Mouse (Mus musculus): ENCODE measurements around the gene Lgsn.

Lgsn gene

GRCm38 (mm10) chr1:31176101-31176500, at the start of gene Lgsn:
TSS of gene Lgsn (plus strand) at chr1:31176401.
- DNase-seq: no peak

GRCm38 (mm10) chr1:31138387-31138786, 37.8 kb upstream of the Lgsn start:
- no peak for DNase-seq

GRCm38 (mm10) chr1:31142288-31143094, 33.7 kb upstream of the Lgsn start:
- no peak for DNase-seq

- no peak for DNase-seq
Observed at GRCm38 (mm10) chr1:31143571-31143970, 32.6 kb upstream of the Lgsn start.

GRCm38 (mm10) chr1:31149671-31150070, 26.5 kb upstream of the Lgsn start:
- DNase-seq: no peak

GRCm38 (mm10) chr1:31150546-31150945, 25.7 kb upstream of the Lgsn start:
- DNase-seq: no peak

GRCm38 (mm10) chr1:31152799-31153426, 23.3 kb upstream of the Lgsn start:
- DNase-seq: no peak

- DNase-seq: peak in 1 of 2 experiments; percentile 17
Observed at GRCm38 (mm10) chr1:31153793-31154349, 22.3 kb upstream of the Lgsn start.

GRCm38 (mm10) chr1:31156185-31156584, 20.0 kb upstream of the Lgsn start:
- no peak for DNase-seq

- no peak for DNase-seq
Observed at GRCm38 (mm10) chr1:31156884-31157283, 19.3 kb upstream of the Lgsn start.

- no peak for DNase-seq
Observed at GRCm38 (mm10) chr1:31164527-31165189, 11.5 kb upstream of the Lgsn start.

GRCm38 (mm10) chr1:31165326-31166121, 10.7 kb upstream of the Lgsn start:
- no peak for DNase-seq

- DNase-seq: no peak
Observed at GRCm38 (mm10) chr1:31175401-31175800, 800 bp upstream of the Lgsn start.

GRCm38 (mm10) chr1:31178264-31178663, 2.1 kb downstream of the Lgsn start:
- no peak for DNase-seq

GRCm38 (mm10) chr1:31190237-31190866, 14.2 kb downstream of the Lgsn start:
- no peak for DNase-seq

- no peak for DNase-seq
Observed at GRCm38 (mm10) chr1:31195633-31196032, 19.4 kb downstream of the Lgsn start.

GRCm38 (mm10) chr1:31196959-31197358, 20.8 kb downstream of the Lgsn start:
- no peak for DNase-seq

- DNase-seq: no peak
Observed at GRCm38 (mm10) chr1:31203771-31204170, 27.6 kb downstream of the Lgsn start.

GRCm38 (mm10) chr1:31205346-31205745, 29.1 kb downstream of the Lgsn start:
- DNase-seq: no peak

GRCm38 (mm10) chr1:31205770-31206169, 29.6 kb downstream of the Lgsn start:
- DNase-seq: no peak

- DNase-seq: peak in 1 of 2 experiments; percentile 4
Observed at GRCm38 (mm10) chr1:31210144-31210543, 33.9 kb downstream of the Lgsn start.

GRCm38 (mm10) chr1:31214831-31215230, 38.6 kb downstream of the Lgsn start:
- DNase-seq: no peak
